Mouse (Mus musculus) heart, postnatal 0 days (tissue): Measurements from ENCODE around the gene Sox13.

Experiments
- CTCF ChIP-seq: IDR thresholded peaks from 2 replicates; pipeline ENCODE4 v1.5.1; 2016; ENCODE audit warnings: antibody characterized with exemption, control low read depth, low read depth
- EP300 ChIP-seq: IDR thresholded peaks from 2 replicates; pipeline ENCODE4 v1.6.1; 2016; ENCODE audit warnings: antibody characterized with exemption, low read depth

DNA sequence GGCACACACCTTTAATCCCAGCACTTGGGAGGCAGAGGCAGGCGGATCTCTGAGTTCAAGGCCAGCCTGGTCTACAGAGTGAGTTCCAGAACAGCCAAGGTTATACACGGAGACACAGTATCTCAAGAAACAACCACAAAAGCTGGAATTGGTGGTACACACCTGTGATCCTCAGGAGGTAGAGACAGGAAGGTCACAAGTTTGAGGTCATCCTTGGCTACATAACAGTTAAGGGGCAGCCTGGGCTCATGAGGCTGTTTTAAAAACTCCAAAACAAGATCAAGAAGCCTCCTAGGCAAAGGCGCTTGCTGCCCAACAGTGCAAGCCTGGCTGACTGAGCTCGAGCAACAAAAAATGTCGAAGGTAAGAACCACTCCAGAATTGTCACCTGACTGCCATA lies 27.5 kb downstream of the Sox13 start:
- TF ChIP-seq EP300 (no peak), CTCF (no peak)
